Mouse (Mus musculus) brain, embryonic 18.5 days (tissue): Measurements from ENCODE around the gene Dnm1.

Experiments
- DNase-seq: peaks from one replicate; pipeline ENCODE4 v3.0.0-alpha.2; 2012; ENCODE audit warnings: low read depth, low spot score

The Dnm1 gene

GRCm38 (mm10) chr2:32340836-32341633, 12.1 kb downstream of the Dnm1 start:
- no peak for DNase-seq

GRCm38 (mm10) chr2:32339912-32340642, 13.1 kb downstream of the Dnm1 start:
- DNase-seq = no peak

- no peak for DNase-seq
Observed at GRCm38 (mm10) chr2:32335888-32336287, 17.2 kb downstream of the Dnm1 start.

- no peak for DNase-seq
Observed at GRCm38 (mm10) chr2:32332159-32332558, 21.0 kb downstream of the Dnm1 start.

- no peak for DNase-seq
Observed at GRCm38 (mm10) chr2:32329531-32329930, 23.6 kb downstream of the Dnm1 start.

- DNase-seq = no peak
Observed at GRCm38 (mm10) chr2:32328911-32329460, 24.2 kb downstream of the Dnm1 start.

GRCm38 (mm10) chr2:32327200-32327599, 25.9 kb downstream of the Dnm1 start:
- DNase-seq = no peak

GRCm38 (mm10) chr2:32325342-32325741, 27.8 kb downstream of the Dnm1 start:
- no peak for DNase-seq

- DNase-seq = no peak
Observed at GRCm38 (mm10) chr2:32324322-32324721, 28.8 kb downstream of the Dnm1 start.

GRCm38 (mm10) chr2:32322754-32323741, 30.1 kb downstream of the Dnm1 start:
- DNase-seq = peak; percentile 78

GRCm38 (mm10) chr2:32321591-32322298, 31.4 kb downstream of the Dnm1 start:
- no peak for DNase-seq

- DNase-seq = no peak
Observed at GRCm38 (mm10) chr2:32320721-32321120, 32.4 kb downstream of the Dnm1 start.

- DNase-seq = no peak
Observed at GRCm38 (mm10) chr2:32319586-32320580, 33.3 kb downstream of the Dnm1 start.

- DNase-seq = no peak
Observed at GRCm38 (mm10) chr2:32318709-32319585, 34.2 kb downstream of the Dnm1 start.

GRCm38 (mm10) chr2:32317791-32318417, 35.2 kb downstream of the Dnm1 start:
- no peak for DNase-seq

- DNase-seq = no peak
Observed at GRCm38 (mm10) chr2:32316887-32317656, 36.1 kb downstream of the Dnm1 start.

GRCm38 (mm10) chr2:32315751-32316150, 37.4 kb downstream of the Dnm1 start:
- DNase-seq = no peak
